Mouse (Mus musculus) midbrain, embryonic 14.5 days (tissue): Measurements from ENCODE around the gene Olfr1279. TPM values are rescaled to one million over a fixed set of nuclear protein-coding genes. Genes with fewer than 3 reads are reported as not detected.
"Not testable (repeated sequence)": the region's sequence is repeated elsewhere in the genome, so short reads cannot be mapped to it uniquely, and the experiment has no call there.

ENCODE experiments used
- ATAC-seq: fragments of 200-750 bp; cut with Nextera tagmentation; 2 replicates; pipeline ENCODE4 v1.8.0; 2017; ENCODE audit warnings: moderate number of reproducible peaks, moderate library complexity; ENCODE audit not compliant: low FRiP score, low TSS enrichment
- DNase-seq: peaks from one replicate; pipeline ENCODE4 v3.0.0-alpha.2; 2015
- H3K27ac ChIP-seq: fragments of 300-500 bp; sonication (generic); replicated peaks from 2 replicates; pipeline ENCODE4 v1.5.1; 2014; ENCODE audit warnings: mild to moderate bottlenecking, low read depth, low read length, moderate library complexity
- H3K27me3 ChIP-seq: fragments of 300-500 bp; sonication (generic); 2 replicates; pipeline ENCODE4 v1.6.1; 2014; ENCODE audit warnings: low read length, control low read depth, mixed read lengths; ENCODE audit not compliant: control insufficient read depth, insufficient read depth
- H3K36me3 ChIP-seq: fragments of 300-500 bp; sonication (generic); 2 replicates; pipeline ENCODE4 v1.6.1; 2014; ENCODE audit warnings: low read length, control low read depth; ENCODE audit not compliant: control insufficient read depth, insufficient read depth
- H3K4me1 ChIP-seq: fragments of 300-500 bp; sonication (generic); 2 replicates; pipeline ENCODE4 v1.6.1; 2014; ENCODE audit warnings: mild to moderate bottlenecking, antibody characterized with exemption, low read length, control low read depth; ENCODE audit not compliant: control insufficient read depth, insufficient read depth
- H3K4me2 ChIP-seq: fragments of 300-500 bp; sonication (generic); 2 replicates; pipeline ENCODE4 v1.6.1; 2014; ENCODE audit warnings: mild to moderate bottlenecking, low read length, moderate library complexity
- H3K4me3 ChIP-seq: fragments of 300-500 bp; sonication (generic); replicated peaks from 2 replicates; pipeline ENCODE4 v1.5.1; 2014; ENCODE audit warnings: low read depth, low read length
- H3K9ac ChIP-seq: fragments of 300-500 bp; sonication (generic); replicated peaks from 2 replicates; pipeline ENCODE4 v1.6.1; 2014; ENCODE audit warnings: mild to moderate bottlenecking, low read length, moderate library complexity
- H3K9me3 ChIP-seq: fragments of 300-500 bp; sonication (generic); 2 replicates; pipeline ENCODE4 v1.6.1; 2016; ENCODE audit warnings: low read length, control low read depth, mixed read lengths; ENCODE audit not compliant: control insufficient read depth
- WGBS: fragments of 180-500 bp; shearing (Covaris S2); extraction: QIAGEN DNeasy Blood & Tissue Kit; methylation state at CpG from one replicate; pipeline ENCODE4 v1.1.7; 2014; 5-methylcytosine and 5-hydroxymethylcytosine counted together
- polyA plus RNA-seq: library from polyadenylated mRNA; unstranded; fragments of >200 nt; fragmentation: Nextera tagmentation; extraction: Ambion mirVana; gene quantifications from 2 replicates; pipeline ENCODE4 v1.2.1, GENCODE M21; 2014

Gene Olfr1279
- polyA plus RNA-seq = not detected in 2 replicates

DNA sequence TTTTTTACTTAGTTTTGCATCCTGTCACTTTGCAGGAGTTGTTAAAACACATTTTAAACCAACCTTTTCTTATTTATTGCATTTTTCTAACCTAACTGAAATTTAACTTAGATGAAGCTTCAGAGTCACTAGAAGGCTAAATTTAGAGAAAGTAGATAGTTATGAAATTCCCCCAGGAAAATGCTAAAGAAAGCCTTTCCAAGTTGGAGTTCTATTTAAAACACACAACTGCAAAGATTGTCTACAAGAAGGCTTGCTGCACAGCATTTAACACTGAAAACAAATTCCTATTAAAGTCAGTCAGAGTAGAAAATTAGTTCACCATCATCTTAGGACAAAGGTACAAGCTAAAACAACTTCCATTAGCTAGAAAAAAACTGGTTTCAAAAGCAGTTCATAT is at the start of gene Olfr1279:
Gene Olfr1279 (plus strand): TSS at position 262 of the 400 bp plus-strand sequence.
- H3K4me3 ChIP-seq = no peak within 1 kb of the TSS
- no peaks in the 10 kb centered on the region for H3K36me3 ChIP-seq
- no peak within 1 kb of the TSS for H3K9ac ChIP-seq
- ATAC-seq = no peak
- DNase-seq = no peak
- no peaks in the 10 kb centered on the region for H3K9me3 ChIP-seq
- no peaks in the 10 kb centered on the region for H3K4me1 ChIP-seq
- H3K27ac ChIP-seq = no peak within 1 kb of the TSS
- no peaks in the 10 kb centered on the region for H3K27me3 ChIP-seq
- H3K4me2 ChIP-seq = no peak within 1 kb of the TSS

- DNase-seq (no peak), ATAC-seq (no peak)
- H3K4me1 ChIP-seq = no peaks in the 10 kb centered on the region
- no peak within 1 kb of the TSS for H3K4me3 ChIP-seq
- no peaks in the 10 kb centered on the region for H3K9me3 ChIP-seq
- H3K36me3 ChIP-seq = no peaks in the 10 kb centered on the region
- H3K27ac ChIP-seq = no peak within 1 kb of the TSS
- H3K4me2 ChIP-seq = no peak within 1 kb of the TSS
- no peaks in the 10 kb centered on the region for H3K27me3 ChIP-seq
- no peak within 1 kb of the TSS for H3K9ac ChIP-seq
Observed at GRCm38 (mm10) chr2:111254216-111254615, 46.2 kb upstream of the Olfr1279 start, which contains the start of gene Olfr1276. Gene Olfr1276 (plus strand): TSS chr2:111254516.

- H3K36me3 ChIP-seq = no peaks in the 10 kb centered on the region
- no peaks in the 10 kb centered on the region for H3K4me1 ChIP-seq
- ATAC-seq (no peak), DNase-seq (no peak)
- H3K9ac ChIP-seq = no peak within 1 kb of the TSS
- H3K4me2 ChIP-seq = no peak within 1 kb of the TSS
- no peak within 1 kb of the TSS for H3K4me3 ChIP-seq
- H3K27ac ChIP-seq = no peak within 1 kb of the TSS
- H3K27me3 ChIP-seq = no peaks in the 10 kb centered on the region
- no peaks in the 10 kb centered on the region for H3K9me3 ChIP-seq
- 86% methylated on average over 2 of the region's 2 CpGs for WGBS
Observed at GRCm38 (mm10) chr2:111274006-111274405, 26.4 kb upstream of the Olfr1279 start, which contains the start of gene Olfr1277. Gene Olfr1277 (minus strand): TSS chr2:111274106.

GRCm38 (mm10) chr2:111289836-111290235 is 10.6 kb upstream of the Olfr1279 start, which contains the start of gene Olfr1278:
Gene Olfr1278 (plus strand): TSS chr2:111290136.
- no peaks in the 10 kb centered on the region for H3K9me3 ChIP-seq
- no peak within 1 kb of the TSS for H3K4me3 ChIP-seq
- H3K36me3 ChIP-seq = no peaks in the 10 kb centered on the region
- ATAC-seq (no peak), DNase-seq (no peak)
- H3K4me2 ChIP-seq = no peak within 1 kb of the TSS
- H3K9ac ChIP-seq = no peak within 1 kb of the TSS
- H3K27me3 ChIP-seq = no peaks in the 10 kb centered on the region
- no peak within 1 kb of the TSS for H3K27ac ChIP-seq
- H3K4me1 ChIP-seq = no peaks in the 10 kb centered on the region

DNA sequence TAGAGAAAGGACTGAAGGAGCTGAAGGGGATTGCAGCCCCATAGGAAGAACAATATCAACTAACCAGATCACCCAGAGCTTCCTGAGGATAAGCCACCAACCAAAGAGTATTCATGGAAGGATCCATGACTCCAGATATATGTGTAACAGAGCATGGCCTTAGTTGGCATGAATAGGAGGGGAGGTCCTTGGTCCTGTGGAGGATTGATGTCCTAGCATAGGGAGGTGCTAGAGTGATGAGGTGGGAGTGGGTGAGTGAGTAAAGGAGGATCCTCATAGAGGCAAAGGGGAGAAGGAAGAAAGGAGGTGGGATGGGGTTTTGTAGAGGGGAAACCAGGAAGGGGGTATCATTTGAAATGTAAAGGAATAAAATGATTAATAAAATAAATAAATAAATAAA is 1.9 kb upstream of the Olfr1279 start:
- no peak; the same call in 1 of the 2 replicates for ATAC-seq

DNA sequence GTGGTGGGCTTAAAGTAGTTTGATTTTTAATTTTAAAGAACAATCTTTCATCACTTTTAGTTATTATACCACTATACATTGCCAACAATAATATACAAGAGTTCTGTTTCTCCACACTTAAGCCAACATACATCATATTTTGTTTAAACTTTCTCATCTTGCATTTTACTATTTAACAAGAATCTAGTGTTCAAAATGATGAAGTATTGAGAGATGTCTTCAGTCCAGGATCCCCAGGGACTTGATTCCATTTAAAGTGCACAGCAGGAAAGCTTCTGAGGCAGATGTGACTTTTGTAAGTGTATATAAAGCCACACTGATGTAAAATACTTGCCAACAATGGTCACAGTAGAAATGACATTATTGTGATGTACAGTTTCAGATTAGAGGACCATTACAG is 13.3 kb downstream of the Olfr1279 start, which contains the start of gene Olfr1280:
Gene Olfr1280 (plus strand): TSS at position 301 of the 400 bp plus-strand sequence.
- no peaks in the 10 kb centered on the region for H3K9me3 ChIP-seq
- no peaks in the 10 kb centered on the region for H3K27me3 ChIP-seq
- no peak within 1 kb of the TSS for H3K9ac ChIP-seq
- H3K4me3 ChIP-seq = no peak within 1 kb of the TSS
- H3K4me2 ChIP-seq = no peak within 1 kb of the TSS
- H3K4me1 ChIP-seq = no peaks in the 10 kb centered on the region
- H3K36me3 ChIP-seq = no peaks in the 10 kb centered on the region
- DNase-seq = no peak
- ATAC-seq = no peak
- no peak within 1 kb of the TSS for H3K27ac ChIP-seq

More for the DNA sequence above, 1.9 kb upstream of the Olfr1279 start:
- no peaks in the 10 kb centered on the region for H3K4me1 ChIP-seq
- no peak overlapping the region for H3K4me3 ChIP-seq
- no peak overlapping the region for H3K27ac ChIP-seq
- no peak overlapping the region for H3K4me2 ChIP-seq
- H3K9me3 ChIP-seq = no peaks in the 10 kb centered on the region
- H3K36me3 ChIP-seq = no peaks in the 10 kb centered on the region
- no peak for DNase-seq
- no peaks in the 10 kb centered on the region for H3K27me3 ChIP-seq
- no peak overlapping the region for H3K9ac ChIP-seq

DNA sequence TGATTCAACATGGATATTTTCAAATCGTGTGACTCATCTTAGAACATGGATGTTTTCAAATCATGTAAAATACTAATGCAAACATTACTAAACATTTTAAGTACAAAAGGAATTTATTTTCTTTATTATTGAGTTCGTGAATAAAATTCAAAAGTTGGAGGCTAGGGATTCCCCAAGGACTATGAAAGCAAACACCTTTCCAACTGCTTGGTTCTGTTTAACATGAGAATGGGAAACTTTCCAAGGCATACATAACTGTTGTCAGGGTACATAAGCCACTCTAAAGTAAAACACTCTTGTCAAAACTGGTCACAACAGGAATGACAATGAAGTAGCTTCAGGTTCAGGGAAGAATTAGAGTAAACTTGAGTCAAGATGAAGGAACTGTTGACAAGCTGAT is 25.8 kb downstream of the Olfr1279 start, which contains the start of gene Olfr1281:
Gene Olfr1281 (plus strand): TSS at position 301 of the 400 bp plus-strand sequence.
- DNase-seq = no peak
- Histone ChIP-seq H3K36me3 (no peaks in the 10 kb centered on the region), H3K9ac (no peak within 1 kb of the TSS), H3K27me3 (no peaks in the 10 kb centered on the region), H3K4me1 (no peaks in the 10 kb centered on the region), H3K4me3 (no peak within 1 kb of the TSS), H3K4me2 (no peak within 1 kb of the TSS), H3K9me3 (no peaks in the 10 kb centered on the region), H3K27ac (no peak within 1 kb of the TSS)
- 72% methylated on average over 2 of the region's 2 CpGs for WGBS
- ATAC-seq = no peak

DNA sequence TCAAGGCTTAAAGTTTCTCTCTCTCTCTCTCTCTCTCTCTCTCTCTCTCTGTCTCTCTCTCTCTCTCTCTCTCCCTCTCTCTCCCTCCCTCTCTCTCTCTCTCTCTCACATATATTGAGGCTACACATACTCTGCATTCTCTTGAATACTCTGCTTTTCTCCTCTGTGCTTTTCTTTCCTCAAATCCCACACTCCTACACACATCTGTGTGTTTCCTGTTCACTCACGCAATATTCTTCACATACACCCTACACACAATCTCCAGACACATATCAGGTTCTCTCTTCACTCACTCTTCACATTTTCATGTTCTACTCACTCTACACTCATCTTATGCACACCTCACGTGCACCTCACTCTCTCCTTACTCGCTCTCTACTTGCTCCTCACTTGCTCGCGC is 33.3 kb downstream of the Olfr1279 start:
- not testable (repeated sequence) for H3K27me3 ChIP-seq, H3K4me2 ChIP-seq, H3K4me3 ChIP-seq, H3K9me3 ChIP-seq, H3K4me1 ChIP-seq, ATAC-seq, H3K36me3 ChIP-seq, H3K27ac ChIP-seq, H3K9ac ChIP-seq, DNase-seq
- 93% methylated on average over 5 of the region's 5 CpGs for WGBS

- H3K4me1 ChIP-seq = no peaks in the 10 kb centered on the region
- no peak within 1 kb of the TSS for H3K4me3 ChIP-seq
- H3K4me2 ChIP-seq = no peak within 1 kb of the TSS
- H3K27me3 ChIP-seq = no peaks in the 10 kb centered on the region
- H3K9me3 ChIP-seq = no peaks in the 10 kb centered on the region
- H3K9ac ChIP-seq = no peak within 1 kb of the TSS
- H3K36me3 ChIP-seq = no peaks in the 10 kb centered on the region
- DNase-seq = no peak
- no peak within 1 kb of the TSS for H3K27ac ChIP-seq
- WGBS = 73% methylated on average over 2 of the region's 2 CpGs
- ATAC-seq = no peak
Observed at GRCm38 (mm10) chr2:111335976-111336375, 35.5 kb downstream of the Olfr1279 start, which contains the start of gene Olfr1282. Gene Olfr1282 (minus strand): TSS chr2:111336076.
